Mouse (Mus musculus) testis, adult 2 months (tissue): ENCODE data around the gene Eif3d. TPM values are rescaled to one million over a fixed set of nuclear protein-coding genes. Genes with fewer than 3 reads are reported as not detected.

Experiments
- H3K27ac ChIP-seq: fragments of 200-500 bp; 2 replicates; pipeline ENCODE4 v1.5.1; 2012; ENCODE audit warnings: low read depth, low read length; ENCODE audit not compliant: control insufficient read depth, insufficient read depth
- H3K27me3 ChIP-seq: fragments of 200-500 bp; 2 replicates; pipeline ENCODE4 v1.6.1; 2012; ENCODE audit warnings: mild to moderate bottlenecking, low read length, moderate library complexity; ENCODE audit not compliant: control insufficient read depth, insufficient read depth
- H3K36me3 ChIP-seq: fragments of 200-500 bp; 2 replicates; pipeline ENCODE4 v1.6.1; 2012; ENCODE audit warnings: mild to moderate bottlenecking, low read length; ENCODE audit not compliant: control insufficient read depth, insufficient read depth
- H3K4me1 ChIP-seq: fragments of 200-500 bp; 2 replicates; pipeline ENCODE4 v1.6.1; 2012; ENCODE audit warnings: low read length; ENCODE audit not compliant: control insufficient read depth, insufficient read depth
- H3K4me3 ChIP-seq: fragments of 200-500 bp; 2 replicates; pipeline ENCODE4 v1.5.1; 2012; ENCODE audit warnings: low read depth, mild to moderate bottlenecking, low read length, moderate library complexity, mixed read lengths; ENCODE audit not compliant: control insufficient read depth
- CTCF ChIP-seq: fragments of 200-500 bp; IDR thresholded peaks from 2 replicates; pipeline ENCODE4 v1.5.1; 2012; ENCODE audit warnings: low read depth, mild to moderate bottlenecking, inconsistent platforms, low read length, moderate library complexity; ENCODE audit not compliant: control insufficient read depth, insufficient read depth, insufficient replicate concordance
- POLR2A ChIP-seq: fragments of 200-500 bp; IDR thresholded peaks from 2 replicates; pipeline ENCODE4 v1.6.1; 2012; ENCODE audit warnings: low read depth, mild to moderate bottlenecking, inconsistent platforms, low read length, moderate library complexity; ENCODE audit not compliant: control insufficient read depth
- polyA plus RNA-seq: library from polyadenylated mRNA; depleted of rRNA; stranded (reverse); fragments of >200 nt; gene quantifications from 2 replicates; pipeline ENCODE4 v1.2.3, GENCODE M21; 2012

Eif3d gene
- polyA plus RNA-seq, 1 experiment = 126 TPM

DNA sequence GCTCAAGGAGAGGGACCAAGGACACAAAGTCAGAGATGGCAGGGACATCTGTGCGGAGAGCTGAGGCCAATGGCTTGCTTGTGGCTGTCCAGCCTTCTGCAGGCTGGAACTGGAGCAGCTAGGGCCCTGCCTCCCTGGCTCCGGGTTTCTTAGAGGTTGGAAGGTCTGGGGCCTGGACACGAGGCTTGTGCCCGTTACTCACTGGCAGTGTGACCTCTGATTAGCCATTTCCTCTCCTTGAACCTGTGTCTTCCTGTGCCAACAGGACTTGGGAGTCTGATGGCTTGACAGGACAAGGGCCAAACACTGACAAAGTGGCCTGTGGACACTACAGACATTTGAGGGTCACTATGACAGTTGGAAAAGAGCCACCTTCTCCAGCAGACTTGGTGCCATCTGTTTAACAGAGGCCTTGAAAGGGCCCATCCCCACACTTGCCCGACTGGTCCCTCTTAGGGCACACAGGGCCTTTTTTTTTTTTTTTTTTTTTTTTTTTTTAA is 10.6 kb upstream of the Eif3d start:
- Histone ChIP-seq H3K27me3 (no peaks in the 10 kb centered on the region), H3K4me1 (no peaks in the 10 kb centered on the region), H3K27ac (no peak overlapping the region), H3K4me3 (no peak overlapping the region), H3K36me3 (no peaks in the 10 kb centered on the region)
- TF ChIP-seq CTCF (no peak), POLR2A (no peak)

DNA sequence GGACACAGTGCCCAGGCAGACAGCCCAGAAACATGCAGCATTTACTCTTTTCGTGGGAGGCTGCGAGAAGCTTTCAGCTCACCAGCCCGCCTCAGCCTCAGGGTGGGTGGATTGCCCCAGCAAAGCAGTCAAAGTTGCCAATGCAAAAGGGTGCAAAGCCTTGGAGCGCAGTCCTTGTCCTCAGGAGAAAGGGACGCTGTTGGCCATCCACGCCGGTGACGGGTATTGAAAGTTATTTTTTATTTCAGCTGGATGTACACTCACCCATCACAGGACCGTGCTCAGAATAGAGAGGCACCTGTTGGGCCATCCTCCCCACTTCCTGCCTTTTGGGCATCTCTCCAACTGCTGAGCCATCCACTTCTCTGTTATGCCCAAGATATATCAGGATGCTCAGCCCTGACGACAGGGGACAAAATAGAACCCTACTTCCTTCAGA is 8.8 kb upstream of the Eif3d start:
- H3K27me3 ChIP-seq = no peaks in the 10 kb centered on the region
- no peaks in the 10 kb centered on the region for H3K36me3 ChIP-seq
- no peak overlapping the region for H3K27ac ChIP-seq
- no peak overlapping the region for H3K4me3 ChIP-seq
- H3K4me1 ChIP-seq = no peaks in the 10 kb centered on the region
- TF ChIP-seq CTCF (no peak), POLR2A (no peak)

DNA sequence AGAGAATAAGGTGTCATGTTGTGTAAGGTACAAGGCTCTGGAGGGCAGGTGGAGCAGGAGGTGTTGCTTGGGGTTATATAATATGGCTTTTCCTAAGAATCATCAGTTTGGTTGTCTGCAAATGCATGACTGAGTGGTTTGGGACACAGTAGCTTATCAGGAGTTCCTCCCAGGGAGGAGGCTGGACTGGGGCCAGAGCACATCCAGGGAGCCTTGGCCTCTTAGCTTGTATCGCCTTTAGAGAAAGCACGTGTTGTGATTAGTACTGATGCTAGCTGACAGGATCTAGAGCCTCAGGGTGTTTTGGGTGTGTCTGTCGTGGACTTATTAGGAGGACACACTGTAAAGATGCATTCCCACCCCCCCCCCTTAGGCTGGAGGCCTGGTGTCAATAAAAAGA is 7.0 kb upstream of the Eif3d start:
- no peaks in the 10 kb centered on the region for H3K27me3 ChIP-seq
- no peak overlapping the region for H3K27ac ChIP-seq
- no peaks in the 10 kb centered on the region for H3K36me3 ChIP-seq
- no peak overlapping the region for H3K4me3 ChIP-seq
- no peaks in the 10 kb centered on the region for H3K4me1 ChIP-seq
- no peak for TF ChIP-seq POLR2A
- no peak for TF ChIP-seq CTCF

DNA sequence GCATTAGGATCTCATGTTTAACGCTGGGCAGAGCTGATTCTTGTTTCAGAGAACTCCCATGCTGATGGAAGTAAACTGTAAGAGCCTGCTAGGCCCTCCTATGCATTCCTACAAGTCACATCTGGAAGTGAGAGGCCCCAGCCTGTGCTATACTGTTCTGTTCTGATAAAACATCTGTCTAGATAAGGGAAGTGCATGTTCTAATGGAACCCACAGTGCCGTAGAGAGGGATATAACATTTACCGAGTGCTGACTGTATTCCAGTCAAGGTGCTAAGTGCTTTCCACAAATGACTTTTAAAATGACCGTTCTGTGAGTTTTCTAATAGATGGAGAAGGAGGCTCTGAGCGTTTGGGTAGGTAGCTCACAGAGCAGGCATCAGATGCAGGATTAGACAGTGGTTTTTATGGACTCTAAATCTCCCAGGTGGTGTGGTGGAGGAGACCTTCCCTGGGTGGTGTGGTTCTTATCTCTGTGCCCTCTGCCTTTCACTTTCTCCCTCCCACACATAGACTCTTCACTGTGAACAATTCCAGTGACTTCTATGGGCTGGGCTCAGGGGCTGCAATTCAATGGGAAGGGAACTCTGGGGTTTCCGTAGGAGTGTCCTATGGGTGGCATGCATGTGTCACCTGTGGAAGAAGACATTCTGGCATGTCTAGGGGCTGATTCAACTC is 3.7 kb upstream of the Eif3d start:
- Histone ChIP-seq H3K36me3 (no peaks in the 10 kb centered on the region), H3K27me3 (no peaks in the 10 kb centered on the region), H3K4me3 (no peak overlapping the region), H3K27ac (no peak overlapping the region), H3K4me1 (peaks cover 8% of the 10 kb centered on the region)
- TF ChIP-seq POLR2A = no peak

DNA sequence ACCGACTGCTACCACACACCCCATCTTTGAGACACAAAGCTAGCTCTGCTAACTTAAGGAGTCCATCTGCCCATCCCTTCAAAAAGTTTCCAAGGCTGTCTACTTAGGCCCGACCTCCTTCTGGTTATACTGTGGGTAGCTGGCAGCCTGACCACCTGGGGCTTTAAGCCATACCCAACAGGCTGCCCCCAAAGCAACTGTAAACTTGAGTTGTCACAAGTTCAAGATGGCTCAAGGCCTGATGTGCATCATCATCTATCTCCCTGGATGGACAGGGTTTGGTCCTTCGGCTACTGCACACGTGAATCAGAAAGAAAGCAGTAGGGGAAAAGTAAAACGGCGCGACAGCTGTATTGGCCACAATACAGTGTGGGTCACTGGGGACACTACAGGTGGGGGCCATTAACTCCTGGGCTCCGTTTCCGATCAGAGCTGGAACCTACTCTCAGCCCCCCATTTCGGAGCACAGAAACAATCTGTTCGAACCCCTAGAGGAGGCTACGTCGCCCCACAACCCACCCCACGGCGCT is 608 bp downstream of the Eif3d start:
- Histone ChIP-seq H3K27ac (peak overlapping the region; percentile 75), H3K4me1 (peaks cover 8% of the 10 kb centered on the region), H3K27me3 (no peaks in the 10 kb centered on the region), H3K36me3 (peaks cover 7% of the 10 kb centered on the region), H3K4me3 (peak overlapping the region; percentile 94)
- TF ChIP-seq CTCF (no peak), POLR2A (no peak)

DNA sequence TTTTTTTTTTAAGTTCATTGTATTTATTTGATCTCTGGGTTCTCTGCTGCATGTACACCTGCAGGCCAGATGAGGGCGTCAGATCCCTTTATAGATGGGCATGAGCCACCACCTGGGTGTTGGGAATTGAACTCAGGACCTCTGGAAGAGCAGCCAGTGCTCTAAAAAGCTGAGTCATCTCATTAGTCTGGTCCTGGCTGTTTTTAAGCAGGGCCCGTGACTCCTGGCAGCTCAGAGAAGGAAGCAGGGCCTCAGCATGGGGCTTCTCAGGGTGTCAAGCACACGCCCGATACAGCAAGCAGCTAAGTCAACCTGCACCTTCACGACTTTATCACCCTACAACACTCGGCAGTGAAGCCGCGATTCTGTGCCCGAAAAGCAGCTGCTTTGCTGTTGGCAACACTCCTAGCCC is 5.5 kb downstream of the Eif3d start:
- H3K36me3 ChIP-seq = peaks cover 8% of the 10 kb centered on the region
- H3K4me1 ChIP-seq = peaks cover 5% of the 10 kb centered on the region
- H3K4me3 ChIP-seq = no peak overlapping the region
- TF ChIP-seq CTCF (no peak), POLR2A (no peak)
- H3K27ac ChIP-seq = no peak overlapping the region
- H3K27me3 ChIP-seq = no peaks in the 10 kb centered on the region

DNA sequence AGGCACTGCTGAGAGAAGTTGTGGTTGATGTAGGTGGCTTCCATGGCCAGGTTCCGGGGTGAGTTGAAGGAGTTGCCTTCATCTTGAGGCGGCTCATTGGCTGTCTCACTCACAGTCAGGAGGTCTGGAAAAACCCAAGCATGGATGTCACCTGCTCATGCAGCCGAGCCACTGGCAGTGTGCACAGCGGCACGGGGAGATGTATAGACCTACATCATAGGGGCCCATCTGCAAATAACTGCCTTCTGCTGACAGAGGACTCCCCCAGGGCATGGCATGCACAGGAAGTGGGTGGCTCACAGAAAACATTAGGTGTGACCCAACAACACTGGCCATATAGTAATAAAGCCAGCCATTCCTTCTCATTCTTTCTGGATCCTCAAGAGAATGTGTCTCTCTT is 8.2 kb downstream of the Eif3d start:
- H3K27me3 ChIP-seq = no peaks in the 10 kb centered on the region
- H3K27ac ChIP-seq = no peak overlapping the region
- TF ChIP-seq POLR2A (no peak), CTCF (no peak)
- peaks cover 5% of the 10 kb centered on the region for H3K36me3 ChIP-seq
- no peak overlapping the region for H3K4me3 ChIP-seq
- H3K4me1 ChIP-seq = no peaks in the 10 kb centered on the region
